Mouse (Mus musculus): ENCODE results near the gene Arhgef12. TPM values are rescaled to one million over a fixed set of nuclear protein-coding genes. Genes with fewer than 3 reads are reported as not detected.

Arhgef12 gene
- polyA plus RNA-seq, 1 experiment from 2014 or later: 11.2 TPM

DNA sequence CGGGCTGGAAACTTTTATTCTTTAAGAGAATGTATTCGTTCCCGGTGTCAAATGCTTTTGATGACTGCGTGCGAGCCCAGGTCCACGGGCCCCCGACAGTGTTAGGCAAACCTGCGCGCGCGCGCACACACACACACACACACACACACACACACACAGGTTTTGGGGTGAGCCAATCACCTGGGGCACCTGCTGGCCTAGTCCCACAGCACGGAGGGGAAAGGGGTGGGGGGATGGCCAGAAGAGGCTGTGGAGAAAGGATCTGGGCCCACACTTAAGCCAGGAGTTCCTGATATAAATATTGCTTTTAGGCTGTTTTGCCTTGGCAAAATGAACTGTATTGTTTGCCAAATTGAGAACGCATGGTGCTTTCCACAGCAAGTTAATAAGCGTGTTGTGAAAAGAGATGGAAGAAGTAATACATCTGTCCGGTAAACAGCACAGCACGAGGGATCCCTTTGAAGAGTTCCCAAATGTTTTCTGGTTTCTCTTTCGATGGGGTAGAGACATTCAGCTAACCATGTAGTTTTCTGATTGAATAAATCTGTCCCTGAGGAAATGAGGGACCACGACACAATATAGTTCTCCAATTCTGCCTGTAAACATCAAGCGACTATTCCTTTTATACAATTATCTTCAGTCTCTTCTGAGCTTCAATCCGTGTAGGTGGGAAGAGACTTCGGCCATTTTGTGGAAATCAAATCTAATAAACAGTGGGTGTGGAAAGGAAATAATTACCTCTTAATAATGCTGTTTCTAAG lies 433 bp downstream of the Arhgef12 start:
- Histone ChIP-seq H3K36me3 (ENCODE audit: insufficient read depth, low read length) (no peaks in the 10 kb centered on the region), H3K4me1 (replicated peaks; ENCODE audit: insufficient read depth, low read length) (peaks cover 10% of the 10 kb centered on the region), H3K9me3 (replicated peaks; ENCODE audit: low read length) (no peaks in the 10 kb centered on the region), H3K27ac (peak overlapping the region; percentile 97), H3K9ac (ENCODE audit: low read depth, low read length) (peak overlapping the region; percentile 97), H3K27me3 (ENCODE audit: insufficient read depth, low read length) (no peaks in the 10 kb centered on the region), H3K4me3 (replicated peaks; ENCODE audit: low read depth, low read length) (peak overlapping the region; percentile 93), H3K4me2 (ENCODE audit: low read length) (peak overlapping the region; percentile 81)
- no peak for TF ChIP-seq CTCF (IDR thresholded peaks at IDR 0.05; ENCODE audit: low read depth)
- DNase-seq (ENCODE audit: low spot score) (peak; percentile 51), ATAC-seq (replicated peaks; ENCODE audit: low FRiP score, low read depth) (peak; percentile 26; the same call in 1 of the 2 replicates)
- WGBS: 11% methylated on average over 22 of the region's 22 CpGs

DNA sequence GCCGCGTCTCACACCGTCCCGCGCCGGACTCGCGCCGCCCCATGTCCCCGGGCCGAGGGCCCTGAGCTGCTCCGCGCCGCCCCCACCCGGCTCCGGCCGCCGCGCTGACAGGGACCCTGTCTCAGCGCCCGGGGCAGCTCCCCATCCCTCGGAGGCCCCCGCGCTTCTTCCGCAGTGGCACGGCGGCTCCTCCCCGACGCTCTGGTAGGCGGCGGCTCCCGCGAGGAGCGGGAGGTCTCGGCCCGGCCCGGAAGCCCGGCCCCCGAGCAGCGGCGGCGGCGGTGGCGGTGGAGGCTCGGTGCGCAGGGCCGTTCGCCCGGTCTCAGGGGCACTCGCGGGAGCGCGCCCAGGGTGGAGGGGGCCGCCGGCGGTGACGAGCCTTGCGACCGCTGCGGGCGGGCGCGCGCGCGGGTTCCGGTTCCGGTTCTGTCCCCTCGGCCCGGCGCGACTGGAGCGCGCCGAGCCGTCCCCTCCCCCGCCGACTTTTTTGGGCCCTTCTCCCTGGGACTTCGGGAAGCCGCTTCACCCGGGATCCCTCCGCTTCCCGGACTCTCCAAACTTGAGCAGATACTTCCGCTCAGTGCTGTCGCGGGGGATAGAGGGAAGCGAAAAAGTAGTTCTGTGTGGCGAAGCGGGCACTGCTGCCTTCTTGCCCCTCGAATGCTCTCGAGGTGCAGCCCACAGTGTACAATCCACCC lies 1.2 kb downstream of the Arhgef12 start:
- TF ChIP-seq CTCF (IDR thresholded peaks at IDR 0.05; ENCODE audit: low read depth): no peak
- under 1% methylated on average over 58 of the region's 91 CpGs for WGBS
- Histone ChIP-seq H3K9ac (ENCODE audit: low read depth, low read length) (peak overlapping the region; percentile 97), H3K4me2 (ENCODE audit: low read length) (peak overlapping the region; percentile 81), H3K4me3 (replicated peaks; ENCODE audit: low read depth, low read length) (peak overlapping the region; percentile 93), H3K27ac (peak overlapping the region; percentile 97), H3K27me3 (ENCODE audit: insufficient read depth, low read length) (no peaks in the 10 kb centered on the region), H3K9me3 (replicated peaks; ENCODE audit: low read length) (no peaks in the 10 kb centered on the region), H3K36me3 (ENCODE audit: insufficient read depth, low read length) (no peaks in the 10 kb centered on the region), H3K4me1 (replicated peaks; ENCODE audit: insufficient read depth, low read length) (peaks cover 10% of the 10 kb centered on the region)
- DNase-seq (ENCODE audit: low spot score): peak; percentile 98
- peak; percentile 88 for ATAC-seq (replicated peaks; ENCODE audit: low FRiP score, low read depth)

DNA sequence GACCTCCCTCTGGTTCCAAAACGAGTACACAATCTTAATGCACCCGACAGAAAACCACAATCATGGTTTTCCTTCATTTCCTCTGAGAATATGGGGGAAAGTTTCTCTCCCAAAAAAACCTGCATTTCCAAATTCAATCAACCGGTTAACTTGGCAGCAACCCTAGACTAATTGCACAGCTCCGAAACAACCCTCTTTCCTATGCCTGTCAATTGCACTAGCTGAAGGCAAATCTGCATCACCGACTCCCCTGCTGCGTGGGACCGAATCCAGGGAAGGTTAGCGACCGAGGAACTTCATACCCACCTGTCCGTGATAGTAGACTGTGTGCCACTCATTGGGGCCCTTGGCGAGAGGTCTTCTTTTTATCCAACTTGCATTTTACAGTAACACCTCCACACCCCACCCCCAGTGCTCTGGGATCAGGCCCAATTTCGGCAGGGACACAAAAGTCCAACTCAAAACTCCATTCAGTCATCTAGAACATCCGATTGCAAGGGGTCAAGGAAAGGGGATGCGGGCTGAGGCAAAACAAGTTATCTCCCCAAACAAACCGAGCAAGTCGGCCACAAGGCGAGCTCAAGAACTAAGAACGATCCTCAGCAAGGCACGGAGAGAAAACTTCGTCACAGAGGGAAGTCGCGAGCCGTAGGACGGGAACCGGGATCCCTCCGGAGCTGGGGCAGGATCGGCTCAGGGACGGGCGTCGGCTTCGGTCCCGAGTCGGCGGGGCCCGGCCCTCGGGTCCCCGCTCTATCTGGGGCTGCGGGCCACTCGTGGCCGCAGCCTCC lies 2.0 kb downstream of the Arhgef12 start:
- H3K9ac ChIP-seq (ENCODE audit: low read depth, low read length): peak overlapping the region; percentile 97
- under 1% methylated on average over 40 of the region's 40 CpGs for WGBS
- ATAC-seq (replicated peaks; ENCODE audit: low FRiP score, low read depth): 0 out of 2 replicates have a peak, but pooled peaks have one; percentile 0

DNA sequence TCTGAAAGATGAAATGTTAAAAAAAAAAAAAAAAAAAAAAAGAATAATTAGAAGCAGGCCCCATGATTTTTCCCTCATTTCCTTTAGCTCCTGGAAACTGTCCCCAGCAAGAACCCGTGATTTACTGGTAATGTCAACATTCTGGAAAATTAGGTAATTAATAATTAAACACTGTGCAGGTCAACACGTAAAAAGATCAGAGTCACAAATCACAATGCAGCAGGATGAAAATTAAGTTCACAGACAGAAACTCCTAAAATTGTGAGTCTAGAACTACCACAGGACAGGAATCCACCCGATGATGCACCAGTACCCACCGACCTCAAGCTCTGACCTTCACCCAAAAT lies 2.5 kb downstream of the Arhgef12 start:
- Histone ChIP-seq H3K9me3 (replicated peaks; ENCODE audit: low read length) (no peaks in the 10 kb centered on the region), H3K4me1 (replicated peaks; ENCODE audit: insufficient read depth, low read length) (peaks cover 10% of the 10 kb centered on the region), H3K4me3 (replicated peaks; ENCODE audit: low read depth, low read length) (peak overlapping the region; percentile 93), H3K9ac (ENCODE audit: low read depth, low read length) (peak overlapping the region; percentile 97), H3K36me3 (ENCODE audit: insufficient read depth, low read length) (no peaks in the 10 kb centered on the region), H3K4me2 (ENCODE audit: low read length) (peak overlapping the region; percentile 81), H3K27ac (peak overlapping the region; percentile 97), H3K27me3 (ENCODE audit: insufficient read depth, low read length) (no peaks in the 10 kb centered on the region)
- no peak for ATAC-seq (replicated peaks; ENCODE audit: low FRiP score, low read depth)
- WGBS: 0% methylated on average over 4 of the region's 4 CpGs
- no peak for TF ChIP-seq CTCF (IDR thresholded peaks at IDR 0.05; ENCODE audit: low read depth)
- peak; percentile 45 for DNase-seq (ENCODE audit: low spot score)

More for the DNA sequence above, 2.0 kb downstream of the Arhgef12 start:
- Histone ChIP-seq H3K27ac (peak overlapping the region; percentile 97), H3K36me3 (ENCODE audit: insufficient read depth, low read length) (no peaks in the 10 kb centered on the region), H3K4me2 (ENCODE audit: low read length) (peak overlapping the region; percentile 81), H3K27me3 (ENCODE audit: insufficient read depth, low read length) (no peaks in the 10 kb centered on the region), H3K4me1 (replicated peaks; ENCODE audit: insufficient read depth, low read length) (peaks cover 10% of the 10 kb centered on the region), H3K9me3 (replicated peaks; ENCODE audit: low read length) (no peaks in the 10 kb centered on the region), H3K4me3 (replicated peaks; ENCODE audit: low read depth, low read length) (peak overlapping the region; percentile 93)
- TF ChIP-seq CTCF (IDR thresholded peaks at IDR 0.05; ENCODE audit: low read depth): no peak
- DNase-seq (ENCODE audit: low spot score): peak; percentile 60

DNA sequence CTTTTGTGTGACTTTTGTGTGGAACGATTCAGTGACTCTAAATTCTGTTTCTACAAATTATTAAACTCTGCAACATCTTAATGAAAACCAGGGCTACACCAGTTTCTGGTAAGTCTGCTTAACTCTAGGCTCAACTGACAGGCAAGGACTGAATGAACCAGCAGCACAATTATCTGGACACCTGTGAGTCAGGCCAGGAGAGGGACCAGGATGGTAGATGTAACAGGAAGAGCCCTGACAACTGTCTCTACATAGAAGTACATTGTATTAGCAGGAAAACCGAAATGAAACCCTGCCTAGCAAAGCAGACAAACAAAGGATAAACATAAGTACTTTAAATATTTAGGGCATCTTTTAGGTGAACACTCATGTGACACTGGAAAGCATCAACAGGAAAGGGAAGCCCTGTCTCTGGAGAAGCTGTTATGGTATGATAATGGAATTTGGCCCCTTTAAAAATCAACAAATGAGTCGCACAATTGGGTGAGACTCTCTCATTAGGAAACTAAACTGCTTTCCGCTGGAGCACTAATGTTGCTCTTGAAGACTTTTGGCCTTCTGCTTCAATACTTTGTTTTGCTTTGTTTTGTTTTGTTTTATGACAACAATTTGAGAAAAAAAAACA lies 3.3 kb downstream of the Arhgef12 start:
- no peaks in the 10 kb centered on the region for H3K9me3 ChIP-seq (replicated peaks; ENCODE audit: low read length)
- no peak for TF ChIP-seq CTCF (IDR thresholded peaks at IDR 0.05; ENCODE audit: low read depth)
- peak overlapping the region; percentile 81 for H3K4me2 ChIP-seq (ENCODE audit: low read length)
- H3K36me3 ChIP-seq (ENCODE audit: insufficient read depth, low read length): no peaks in the 10 kb centered on the region
- no peaks in the 10 kb centered on the region for H3K27me3 ChIP-seq (ENCODE audit: insufficient read depth, low read length)
- peak; percentile 19 for DNase-seq (ENCODE audit: low spot score)
- ATAC-seq (replicated peaks; ENCODE audit: low FRiP score, low read depth): no peak
- H3K4me3 ChIP-seq (replicated peaks; ENCODE audit: low read depth, low read length): peak overlapping the region; percentile 93
- 7% methylated on average over 4 of the region's 4 CpGs for WGBS
- peaks cover 10% of the 10 kb centered on the region for H3K4me1 ChIP-seq (replicated peaks; ENCODE audit: insufficient read depth, low read length)
- H3K27ac ChIP-seq: no peak overlapping the region; the same call in 1 of the 2 replicates
- H3K9ac ChIP-seq (ENCODE audit: low read depth, low read length): peak overlapping the region; percentile 97; the same call in 1 of the 2 replicates
